Mouse (Mus musculus): ENCODE data around the gene Tfpi. TPM values are rescaled to one million over a fixed set of nuclear protein-coding genes. Genes with fewer than 3 reads are reported as not detected.

Gene Tfpi
- 1.5 and 2.3 TPM in 2 replicates for polyA plus RNA-seq (2012; rRNA removed)

GRCm38 (mm10) chr2:84476577-84476976 lies at the start of gene Tfpi:
Gene Tfpi (minus strand): TSS chr2:84476775.
- DNase-seq: no peak
- H3K27ac ChIP-seq (ENCODE audit: control insufficient read depth, insufficient read depth, low read length): no peak within 1 kb of the TSS
- no peaks in the 10 kb centered on the region for H3K36me3 ChIP-seq (ENCODE audit: control insufficient read depth, insufficient read depth, low read length)
- 73% methylated on average over 4 of the region's 4 CpGs for WGBS
- H3K4me1 ChIP-seq (replicated peaks; ENCODE audit: control insufficient read depth, insufficient read depth, low read length): peaks cover 4% of the 10 kb centered on the region
- H3K27me3 ChIP-seq (ENCODE audit: control insufficient read depth, insufficient read depth, low read length): no peaks in the 10 kb centered on the region
- H3K4me3 ChIP-seq (ENCODE audit: control insufficient read depth, insufficient read depth, low read length): no peak within 1 kb of the TSS
- TF ChIP-seq POLR2A (IDR thresholded peaks at IDR 0.05; ENCODE audit: control insufficient read depth, extremely low read depth, insufficient read depth, low read length, poor library complexity): no peak
- no peak for TF ChIP-seq CTCF (IDR thresholded peaks at IDR 0.05; ENCODE audit: borderline replicate concordance, control insufficient read depth, extremely low read depth, insufficient read depth, low read length, poor library complexity)

- WGBS: 92% methylated on average over 7 of the region's 7 CpGs
- Histone ChIP-seq H3K36me3 (ENCODE audit: control insufficient read depth, insufficient read depth, low read length) (no peaks in the 10 kb centered on the region), H3K4me1 (replicated peaks; ENCODE audit: control insufficient read depth, insufficient read depth, low read length) (no peaks in the 10 kb centered on the region), H3K27ac (ENCODE audit: control insufficient read depth, insufficient read depth, low read length) (no peak overlapping the region), H3K4me3 (ENCODE audit: control insufficient read depth, insufficient read depth, low read length) (no peak overlapping the region), H3K27me3 (ENCODE audit: control insufficient read depth, insufficient read depth, low read length) (no peaks in the 10 kb centered on the region)
- TF ChIP-seq CTCF (IDR thresholded peaks at IDR 0.05; ENCODE audit: borderline replicate concordance, control insufficient read depth, extremely low read depth, insufficient read depth, low read length, poor library complexity): no peak
- TF ChIP-seq POLR2A (IDR thresholded peaks at IDR 0.05; ENCODE audit: control insufficient read depth, extremely low read depth, insufficient read depth, low read length, poor library complexity): no peak
- no peak for DNase-seq
These were observed 49.6 kb upstream of the Tfpi start for GRCm38 (mm10) chr2:84526221-84526620.

GRCm38 (mm10) chr2:84525806-84526205 lies 49.2 kb upstream of the Tfpi start:
- Histone ChIP-seq H3K27me3 (ENCODE audit: control insufficient read depth, insufficient read depth, low read length) (no peaks in the 10 kb centered on the region), H3K4me1 (replicated peaks; ENCODE audit: control insufficient read depth, insufficient read depth, low read length) (no peaks in the 10 kb centered on the region), H3K36me3 (ENCODE audit: control insufficient read depth, insufficient read depth, low read length) (no peaks in the 10 kb centered on the region), H3K4me3 (ENCODE audit: control insufficient read depth, insufficient read depth, low read length) (no peak overlapping the region), H3K27ac (ENCODE audit: control insufficient read depth, insufficient read depth, low read length) (no peak overlapping the region)
- DNase-seq: no peak
- WGBS: 91% methylated on average over 6 of the region's 6 CpGs
- TF ChIP-seq CTCF (IDR thresholded peaks at IDR 0.05; ENCODE audit: borderline replicate concordance, control insufficient read depth, extremely low read depth, insufficient read depth, low read length, poor library complexity) (no peak), POLR2A (IDR thresholded peaks at IDR 0.05; ENCODE audit: control insufficient read depth, extremely low read depth, insufficient read depth, low read length, poor library complexity) (no peak)

- no peaks in the 10 kb centered on the region for H3K27me3 ChIP-seq (ENCODE audit: control insufficient read depth, insufficient read depth, low read length)
- WGBS: 96% methylated on average over 5 of the region's 5 CpGs
These were observed 48.5 kb upstream of the Tfpi start for GRCm38 (mm10) chr2:84525047-84525446.

GRCm38 (mm10) chr2:84523994-84524393 lies 47.4 kb upstream of the Tfpi start:
- Histone ChIP-seq H3K36me3 (ENCODE audit: control insufficient read depth, insufficient read depth, low read length) (no peaks in the 10 kb centered on the region), H3K27ac (ENCODE audit: control insufficient read depth, insufficient read depth, low read length) (no peak overlapping the region), H3K4me3 (ENCODE audit: control insufficient read depth, insufficient read depth, low read length) (no peak overlapping the region), H3K4me1 (replicated peaks; ENCODE audit: control insufficient read depth, insufficient read depth, low read length) (no peaks in the 10 kb centered on the region), H3K27me3 (ENCODE audit: control insufficient read depth, insufficient read depth, low read length) (no peaks in the 10 kb centered on the region)
- TF ChIP-seq CTCF (IDR thresholded peaks at IDR 0.05; ENCODE audit: borderline replicate concordance, control insufficient read depth, extremely low read depth, insufficient read depth, low read length, poor library complexity): no peak
- TF ChIP-seq POLR2A (IDR thresholded peaks at IDR 0.05; ENCODE audit: control insufficient read depth, extremely low read depth, insufficient read depth, low read length, poor library complexity): no peak
- no peak for DNase-seq
- WGBS: 32% methylated on average over 6 of the region's 6 CpGs

More at GRCm38 (mm10) chr2:84525047-84525446, 48.5 kb upstream of the Tfpi start:
- Histone ChIP-seq H3K4me1 (replicated peaks; ENCODE audit: control insufficient read depth, insufficient read depth, low read length) (no peaks in the 10 kb centered on the region), H3K27ac (ENCODE audit: control insufficient read depth, insufficient read depth, low read length) (no peak overlapping the region), H3K4me3 (ENCODE audit: control insufficient read depth, insufficient read depth, low read length) (no peak overlapping the region), H3K36me3 (ENCODE audit: control insufficient read depth, insufficient read depth, low read length) (no peaks in the 10 kb centered on the region)
- DNase-seq: no peak
- no peak for TF ChIP-seq POLR2A (IDR thresholded peaks at IDR 0.05; ENCODE audit: control insufficient read depth, extremely low read depth, insufficient read depth, low read length, poor library complexity)
- no peak for TF ChIP-seq CTCF (IDR thresholded peaks at IDR 0.05; ENCODE audit: borderline replicate concordance, control insufficient read depth, extremely low read depth, insufficient read depth, low read length, poor library complexity)

- Histone ChIP-seq H3K4me3 (ENCODE audit: control insufficient read depth, insufficient read depth, low read length) (no peak overlapping the region), H3K36me3 (ENCODE audit: control insufficient read depth, insufficient read depth, low read length) (no peaks in the 10 kb centered on the region), H3K27ac (ENCODE audit: control insufficient read depth, insufficient read depth, low read length) (no peak overlapping the region), H3K4me1 (replicated peaks; ENCODE audit: control insufficient read depth, insufficient read depth, low read length) (no peaks in the 10 kb centered on the region), H3K27me3 (ENCODE audit: control insufficient read depth, insufficient read depth, low read length) (no peaks in the 10 kb centered on the region)
- TF ChIP-seq POLR2A (IDR thresholded peaks at IDR 0.05; ENCODE audit: control insufficient read depth, extremely low read depth, insufficient read depth, low read length, poor library complexity): no peak
- no peak for TF ChIP-seq CTCF (IDR thresholded peaks at IDR 0.05; ENCODE audit: borderline replicate concordance, control insufficient read depth, extremely low read depth, insufficient read depth, low read length, poor library complexity)
- DNase-seq: no peak
- 54% methylated on average over 6 of the region's 6 CpGs for WGBS
These were observed 46.7 kb upstream of the Tfpi start for GRCm38 (mm10) chr2:84523103-84523865.

Measured in thymus, adult 2 months (tissue).